ENCODE assay signal across 19 mouse cellular contexts in genomic region chr11:61251741-61252140, GRCm38 (mm10). TPM values are rescaled to one million over a fixed set of nuclear protein-coding genes. Genes with fewer than 3 reads are reported as not detected.
"Had no signal": no experiment of that assay in that cellular context is flagged by ENCODE, and none has a peak within 500 bp of the region (broad histone marks: within the 10 kb centered on the region; RNA-seq: fewer than 3 reads in every experiment).

No protein-coding gene starts in this region.

- H3K9me3 ChIP-seq: midbrain, embryonic 12.5 days; neural tube, embryonic 13.5 days; neural tube, embryonic 15.5 days had no signal

- H3K9ac ChIP-seq: lung, embryonic 14.5 days; midbrain, embryonic 12.5 days; neural tube, embryonic 13.5 days; neural tube, embryonic 15.5 days had no signal

- H3K4me1 ChIP-seq: midbrain, embryonic 10.5 days; midbrain, embryonic 12.5 days; neural tube, embryonic 13.5 days; neural tube, embryonic 15.5 days had no signal

- H3K27me3 ChIP-seq: midbrain, embryonic 12.5 days; neural tube, embryonic 13.5 days; neural tube, embryonic 15.5 days had no signal

- DNase-seq: lung, adult 18-20 months; lung, embryonic 14.5 days; lung, postnatal 10 days; lung, postnatal 4 days; midbrain, embryonic 14.5 days; right cerebral cortex, postnatal 14 days; right cerebral cortex, postnatal 4 days; spleen, adult 18-20 months; thymus, adult 18-20 months; thymus, postnatal 14 days; thymus, postnatal 36 days had no signal

- H3K4me3 ChIP-seq: midbrain, embryonic 10.5 days; midbrain, embryonic 12.5 days; myocyte; neural tube, embryonic 13.5 days; neural tube, embryonic 15.5 days had no signal

- ATAC-seq: midbrain, embryonic 16.5 days had no signal

- H3K27ac ChIP-seq: midbrain, embryonic 10.5 days; midbrain, embryonic 12.5 days; neural tube, embryonic 13.5 days; neural tube, embryonic 15.5 days had no signal

- H3K4me2 ChIP-seq: lung, embryonic 14.5 days; midbrain, embryonic 12.5 days; neural tube, embryonic 13.5 days; neural tube, embryonic 15.5 days had no signal

RNA-seq across cellular contexts. Expression of gene Aldh3a1, which starts 44.4 kb away (rescaled TPM):
- polyA plus RNA-seq: lung, embryonic 14.5 days; midbrain, embryonic 10.5 days; midbrain, embryonic 12.5 days; neural tube, embryonic 11.5 days; neural tube, embryonic 13.5 days; stomach, embryonic 14.5 days had no signal
